Comparison of ENCODE assay signal across 8 mouse cellular contexts in genomic region chr8:90954802-90955760, GRCm38 (mm10).
DNase-seq lines count a peak whose midpoint lies in the region; ATAC-seq lines count a peak whose summit lies in the region.

No protein-coding gene starts in this region.

- H3K9ac ChIP-seq in hindbrain, embryonic 16.5 days (ENCODE audit: low read depth, low read length), result peak overlapping the region; percentile 62

- H3K36me3 ChIP-seq in hindbrain, embryonic 16.5 days (ENCODE audit: control insufficient read depth, insufficient read depth, low read length), result no peaks in the 10 kb centered on the region
- H3K36me3 ChIP-seq in macrophage (ENCODE audit: inconsistent target), result no peaks in the 10 kb centered on the region

- H3K4me1 ChIP-seq in hindbrain, embryonic 16.5 days (ENCODE audit: control insufficient read depth, insufficient read depth, low read depth, low read length), result peaks cover 16% of the 10 kb centered on the region

- peak overlapping the region; percentile 54 for H3K4me2 ChIP-seq in hindbrain, embryonic 16.5 days (ENCODE audit: low read length)

- peaks cover 43% of the 10 kb centered on the region for H3K79me2 ChIP-seq in macrophage (ENCODE audit: inconsistent target)

- no peaks in the 10 kb centered on the region for H3K27me3 ChIP-seq in hindbrain, embryonic 16.5 days (replicated peaks; ENCODE audit: control insufficient read depth, insufficient read depth, low read length)

- under 1% methylated on average over 21 of the region's 21 CpGs for WGBS in hindbrain, embryonic 16.5 days
- 0% methylated on average over 21 of the region's 21 CpGs for whole genome bisulfite sequencing in macrophage (ENCODE audit: missing documents)

- peak; percentile 96 for ATAC-seq in hindbrain, embryonic 16.5 days

- H3K9me3 ChIP-seq in hindbrain, embryonic 16.5 days (ENCODE audit: control insufficient read depth, low read length), result no peaks in the 10 kb centered on the region

- DNase-seq in ZHBTc4 (ENCODE audit: low read depth, low spot score), result peak; percentile 88
- DNase-seq in cerebellum, postnatal 4 days (ENCODE audit: low spot score in 2 of 2), result peak; percentile 34 to 76
- DNase-seq in gastrocnemius, adult 18-20 months (ENCODE audit: low spot score), result peak; percentile 71
- peak; percentile 52 to 71 for DNase-seq in left cerebral cortex, adult 18-20 months (ENCODE audit: low spot score in 2 of 2)
- DNase-seq in right cerebral cortex, adult 2 months (ENCODE audit: low spot score in 2 of 2), result peak; percentile 75 to 84
- DNase-seq in urinary bladder, postnatal 36 days (ENCODE audit: low spot score in 2 of 2), result peak; percentile 59 to 62

- H3K27ac ChIP-seq in hindbrain, embryonic 16.5 days (ENCODE audit: low read depth, low read length), result peak overlapping the region; percentile 91
- peak overlapping the region; percentile 80 for H3K27ac ChIP-seq in macrophage

- peak overlapping the region; percentile 59 for H3K4me3 ChIP-seq in hindbrain, embryonic 16.5 days (ENCODE audit: low read length)
- H3K4me3 ChIP-seq in macrophage (ENCODE audit: inconsistent target), result peak overlapping the region; percentile 41

Comparison
In these comparisons a context has a peak if more than half of its experiments do, and no peak if none do; other contexts are left out.
1. Peak in every context shown above with its lines: DNase-seq, ATAC-seq, H3K4me3 ChIP-seq and H3K27ac ChIP-seq.